Mouse (Mus musculus): ENCODE data around the gene Tmem230.

Gene Tmem230

GRCm38 (mm10) chr2:132233985-132234765, 13.4 kb downstream of the Tmem230 start:
- DNase-seq (ENCODE audit: low spot score in 2 of 2), result no peak

DNA sequence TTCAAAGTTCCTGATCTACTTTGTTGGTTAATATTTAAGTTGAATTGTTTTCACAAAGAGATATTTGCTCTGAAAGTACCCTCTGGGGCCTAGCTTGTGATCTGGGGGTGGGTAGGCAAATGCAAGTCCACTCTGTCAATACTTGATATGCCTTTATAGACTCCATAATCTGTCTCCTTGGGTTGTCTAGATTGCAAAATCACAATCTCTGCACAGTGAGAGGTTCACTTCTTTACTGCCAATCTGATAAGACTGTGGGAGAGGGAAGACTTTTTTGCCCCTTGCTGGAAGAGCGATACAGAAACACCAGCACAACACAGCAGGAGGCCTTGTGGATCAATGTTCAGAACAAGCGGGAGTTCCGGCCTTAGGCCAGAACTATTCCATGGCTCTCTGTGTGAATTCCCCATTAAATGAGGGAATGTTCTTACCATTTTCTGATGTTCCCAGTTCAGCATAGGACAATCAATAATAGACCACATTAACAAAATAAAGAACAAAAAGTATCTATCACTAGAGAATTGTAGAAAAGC, 15.1 kb downstream of the Tmem230 start:
- DNase-seq (ENCODE audit: low spot score in 2 of 2), result no peak

DNA sequence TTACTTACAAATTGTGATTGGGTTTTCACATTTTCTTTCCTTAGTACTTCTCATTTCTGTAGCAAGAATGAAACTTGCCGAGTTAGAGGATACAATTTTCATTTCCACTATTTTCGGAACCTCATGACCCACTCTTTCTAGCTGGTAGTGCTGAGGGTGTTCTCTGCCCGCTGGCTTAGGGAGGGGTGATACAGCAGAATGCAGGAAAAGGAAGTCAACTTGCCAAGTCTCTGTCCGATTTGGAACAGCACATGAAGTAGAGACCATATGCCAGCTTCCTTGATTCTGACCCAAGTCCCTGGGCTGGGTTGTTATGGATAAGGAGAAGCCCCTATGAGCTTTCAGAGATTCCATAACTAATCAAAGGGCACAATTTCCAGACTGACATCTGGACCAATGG, 23.2 kb downstream of the Tmem230 start:
- DNase-seq (ENCODE audit: low spot score in 2 of 2), result no peak

DNA sequence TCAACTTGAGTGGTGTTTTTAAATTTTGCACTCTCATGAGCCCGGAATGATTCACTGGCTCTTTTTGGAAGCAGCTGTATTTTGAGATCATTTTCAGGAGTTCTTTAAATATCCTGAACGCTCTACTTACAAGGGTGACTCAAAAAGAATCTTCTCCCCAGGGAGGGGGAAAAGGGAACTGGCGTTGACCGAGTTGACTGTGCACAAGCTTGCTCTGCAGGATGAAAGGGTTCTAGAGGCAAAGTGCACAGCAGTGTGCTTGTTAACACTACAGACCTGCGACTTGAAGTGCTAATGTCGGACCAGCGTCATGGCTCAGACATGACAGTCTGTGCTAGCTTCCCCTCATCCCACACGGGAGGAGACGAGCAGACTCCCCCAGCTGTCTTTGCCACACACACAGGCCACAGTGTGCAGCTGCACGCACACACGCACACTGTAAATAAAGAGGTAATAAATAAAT, 26.0 kb downstream of the Tmem230 start:
- no peak for DNase-seq (ENCODE audit: low spot score in 2 of 2)

- no peak for DNase-seq (ENCODE audit: low spot score in 2 of 2)
Observed at GRCm38 (mm10) chr2:132211995-132212656, 35.5 kb downstream of the Tmem230 start.

- no peak for DNase-seq (ENCODE audit: low spot score in 2 of 2)
Observed at GRCm38 (mm10) chr2:132210806-132211312, 36.7 kb downstream of the Tmem230 start.

- DNase-seq (ENCODE audit: low spot score in 2 of 2), result no peak
Observed at GRCm38 (mm10) chr2:132208246-132208881, 39.2 kb downstream of the Tmem230 start.

- DNase-seq (ENCODE audit: low spot score in 2 of 2), result no peak
Observed at GRCm38 (mm10) chr2:132206316-132206881, 41.2 kb downstream of the Tmem230 start.

- no peak for DNase-seq (ENCODE audit: low spot score in 2 of 2)
Observed at GRCm38 (mm10) chr2:132205549-132205948, 42.1 kb downstream of the Tmem230 start.

GRCm38 (mm10) chr2:132203773-132204172, 43.8 kb downstream of the Tmem230 start:
- no peak for DNase-seq (ENCODE audit: low spot score in 2 of 2)

GRCm38 (mm10) chr2:132203186-132203585, 44.4 kb downstream of the Tmem230 start:
- no peak for DNase-seq (ENCODE audit: low spot score in 2 of 2)

DNA sequence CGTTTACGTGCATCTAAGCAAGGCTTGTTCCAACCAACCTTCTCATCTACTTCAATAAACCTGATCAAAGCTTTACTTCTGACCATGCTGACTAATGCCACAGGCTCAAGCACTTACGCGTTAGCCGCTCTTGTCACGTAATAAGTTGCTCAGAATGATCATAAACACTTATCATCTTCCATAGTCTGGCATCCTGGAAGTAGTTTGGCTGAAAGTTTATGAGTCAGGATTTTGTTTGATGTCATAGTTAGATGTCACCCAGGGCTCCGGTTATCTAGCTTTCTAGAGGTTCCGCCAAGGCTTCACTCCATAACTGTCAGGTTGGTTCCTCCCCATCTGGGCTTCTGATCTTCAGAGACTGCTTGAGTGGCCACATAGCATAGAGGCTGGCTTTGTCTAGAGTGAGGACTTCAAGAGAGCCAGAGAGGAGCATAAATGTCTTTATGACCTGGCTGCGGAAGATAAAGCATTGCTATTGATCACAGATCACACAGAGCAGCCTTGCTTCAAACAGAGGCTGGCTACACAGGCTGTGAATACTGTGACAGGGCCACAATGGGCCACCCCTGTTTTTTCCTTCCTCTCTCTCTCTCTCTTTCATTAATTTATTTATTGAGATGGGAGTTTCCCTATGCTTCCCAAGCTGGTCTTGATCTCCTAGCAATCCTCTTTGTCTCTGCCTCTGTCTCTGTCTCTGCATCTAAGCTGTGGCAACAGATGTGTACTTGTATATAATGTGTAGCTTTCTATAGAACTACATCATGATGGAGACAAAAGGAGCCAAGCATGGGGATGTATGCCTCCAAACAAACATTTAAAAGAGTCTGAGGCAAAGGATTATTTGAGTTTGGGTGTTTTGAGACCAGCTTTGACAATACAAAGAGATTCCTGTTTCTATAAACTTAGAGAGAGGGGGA, 49.3 kb downstream of the Tmem230 start:
- DNase-seq (ENCODE audit: low spot score in 2 of 2), result no peak

- no peak for DNase-seq (ENCODE audit: low spot score in 2 of 2)
Observed at GRCm38 (mm10) chr2:132195602-132196001, 52.0 kb downstream of the Tmem230 start.

DNA sequence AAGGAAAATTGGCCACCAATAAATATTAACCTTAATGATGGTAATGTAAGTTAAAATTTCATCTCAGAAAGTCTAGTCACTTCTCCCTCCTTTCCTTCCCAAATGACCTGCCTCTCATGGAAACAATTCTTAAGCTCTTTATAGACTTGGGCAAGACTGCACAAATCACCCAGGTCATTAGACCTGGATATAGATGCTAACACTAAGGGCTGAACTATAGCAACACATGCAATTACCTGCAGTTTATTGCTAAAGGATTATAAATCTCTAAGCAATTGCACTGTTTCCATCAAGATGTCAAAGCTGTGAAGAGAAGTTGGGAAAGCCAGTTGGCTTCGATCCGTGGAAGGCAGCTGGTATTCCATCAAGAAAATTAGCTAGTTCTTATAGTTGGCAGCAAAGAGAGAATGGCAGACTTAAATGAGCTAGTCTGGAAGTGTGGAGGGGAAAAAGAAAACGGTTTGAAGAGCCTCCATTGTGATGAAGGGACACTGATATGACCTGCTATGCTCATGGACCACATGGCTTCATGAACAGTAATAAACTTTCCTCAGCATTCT, 56.9 kb downstream of the Tmem230 start:
- no peak for DNase-seq (ENCODE audit: low spot score in 2 of 2)

Measured in urinary bladder, postnatal 4 days (tissue).